Comparison of ENCODE assay signal across 17 mouse cellular contexts in genomic region chr13:52013757-52014156, GRCm38 (mm10).
DNase-seq lines count a peak whose midpoint lies in the region; ATAC-seq and TF ChIP-seq lines count a peak whose summit lies in the region.
"Had no signal": no experiment of that assay in that cellular context is flagged by ENCODE, and none has a peak within 500 bp of the region (broad histone marks: within the 10 kb centered on the region; RNA-seq: fewer than 3 reads in every experiment).

No protein-coding gene starts in this region.

- 0 out of 2 replicates have a peak overlapping the region, but pooled peaks have one; percentile 3 for H3K27ac ChIP-seq in forebrain, embryonic 15.5 days (replicated peaks)
- H3K27ac ChIP-seq in forebrain, embryonic 11.5 days (ENCODE audit: low read depth, low read length), result no peak overlapping the region
- H3K27ac ChIP-seq in neural tube, embryonic 14.5 days (ENCODE audit: low read depth, low read length), result peak overlapping the region; percentile 39
- no peak overlapping the region for H3K27ac ChIP-seq in thymus, adult 2 months (ENCODE audit: control insufficient read depth, insufficient read depth, low read length)
- no peak overlapping the region for H3K27ac ChIP-seq in gastrocnemius, adult 2 months

- ATAC-seq in forebrain, embryonic 15.5 days (replicated peaks), result no peak
- ATAC-seq in forebrain, embryonic 11.5 days (replicated peaks; ENCODE audit: low FRiP score), result no peak
- ATAC-seq in neural tube, embryonic 14.5 days (ENCODE audit: low read depth), result no peak
- ATAC-seq: Patski had no signal

- peaks cover 24% of the 10 kb centered on the region for H3K4me1 ChIP-seq in forebrain, embryonic 15.5 days
- H3K4me1 ChIP-seq in forebrain, embryonic 11.5 days (replicated peaks; ENCODE audit: control insufficient read depth, insufficient read depth, low read length), result peaks cover 12% of the 10 kb centered on the region; the same call in 1 of the 2 replicates
- H3K4me1 ChIP-seq in neural tube, embryonic 14.5 days (ENCODE audit: control insufficient read depth, insufficient read depth, low read length), result peaks cover 15% of the 10 kb centered on the region
- no peaks in the 10 kb centered on the region for H3K4me1 ChIP-seq in thymus, adult 2 months (replicated peaks; ENCODE audit: control insufficient read depth, insufficient read depth, low read length)

- no peak for TF ChIP-seq POLR2A in thymus, adult 2 months (IDR thresholded peaks at IDR 0.05; ENCODE audit: control insufficient read depth, extremely low read depth, insufficient read depth, low read length, poor library complexity)

- intact Hi-C loops in gastrocnemius, adult 2 months (cut with DNase I), result no loop called here

- no peaks in the 10 kb centered on the region for H3K36me3 ChIP-seq in forebrain, embryonic 15.5 days
- H3K36me3 ChIP-seq in forebrain, embryonic 11.5 days (ENCODE audit: control insufficient read depth, insufficient read depth, low read length), result no peaks in the 10 kb centered on the region
- H3K36me3 ChIP-seq in neural tube, embryonic 14.5 days (ENCODE audit: control insufficient read depth, insufficient read depth, low read length), result no peaks in the 10 kb centered on the region
- H3K36me3 ChIP-seq in thymus, adult 2 months (ENCODE audit: control insufficient read depth, insufficient read depth, low read length), result no peaks in the 10 kb centered on the region

- H3K4me3 ChIP-seq in forebrain, embryonic 15.5 days, result no peak overlapping the region
- H3K4me3 ChIP-seq in forebrain, embryonic 11.5 days (ENCODE audit: low read depth, low read length), result no peak overlapping the region
- H3K4me3 ChIP-seq in neural tube, embryonic 14.5 days (ENCODE audit: low read depth, low read length), result no peak overlapping the region
- H3K4me3 ChIP-seq in thymus, adult 2 months (ENCODE audit: control insufficient read depth, insufficient read depth, low read length), result no peak overlapping the region
- no peak overlapping the region for H3K4me3 ChIP-seq in gastrocnemius, adult 2 months
- H3K4me3 ChIP-seq: erythroblast, embryonic 14.5 days had no signal

- no peak overlapping the region for H3K4me2 ChIP-seq in forebrain, embryonic 15.5 days (replicated peaks)
- H3K4me2 ChIP-seq in forebrain, embryonic 11.5 days (ENCODE audit: low read depth, low read length, severe bottlenecking), result no peak overlapping the region
- H3K4me2 ChIP-seq in neural tube, embryonic 14.5 days (ENCODE audit: low read depth, low read length), result no peak overlapping the region

- no peak overlapping the region for H3K9ac ChIP-seq in forebrain, embryonic 15.5 days (replicated peaks)
- H3K9ac ChIP-seq in forebrain, embryonic 11.5 days (ENCODE audit: low read length), result no peak overlapping the region
- H3K9ac ChIP-seq in neural tube, embryonic 14.5 days (replicated peaks; ENCODE audit: low read depth, low read length), result no peak overlapping the region

- no peak for TF ChIP-seq CTCF in thymus, adult 2 months (IDR thresholded peaks at IDR 0.05; ENCODE audit: borderline replicate concordance, control insufficient read depth, extremely low read depth, insufficient read depth, low read length, poor library complexity)
- no peak for TF ChIP-seq CTCF in gastrocnemius, adult 2 months (IDR thresholded peaks at IDR 0.05)

- WGBS in forebrain, embryonic 15.5 days, result 57% methylated on average over 2 of the region's 2 CpGs
- WGBS in forebrain, embryonic 11.5 days, result 63% methylated on average over 2 of the region's 2 CpGs
- 34% methylated on average over 2 of the region's 2 CpGs for WGBS in large intestine, adult 2 months
- 54% methylated on average over 2 of the region's 2 CpGs for WGBS in neural tube, embryonic 14.5 days
- 83% methylated on average over 2 of the region's 2 CpGs for WGBS in thymus, adult 2 months

- no peak for DNase-seq in forebrain, embryonic 11.5 days (ENCODE audit: low spot score)
- DNase-seq in R1 (ENCODE audit: low read depth, low spot score), result peak; percentile 15
- peak; percentile 57 for DNase-seq in large intestine, adult 2 months (ENCODE audit: low read depth, low spot score)
- no peak for DNase-seq in kidney, postnatal 14 days
- no peak for DNase-seq in thymus, adult 2 months
- DNase-seq in gastrocnemius, adult 2 months, result no peak
- DNase-seq: adrenal gland, postnatal 10 days; B cell, adult 2 months; gastrocnemius, postnatal 10 days; kidney, adult 8-10 months; liver; lung, postnatal 10 days; thymus, postnatal 14 days had no signal

- H3K9me3 ChIP-seq in forebrain, embryonic 15.5 days, result no peaks in the 10 kb centered on the region
- no peaks in the 10 kb centered on the region for H3K9me3 ChIP-seq in forebrain, embryonic 11.5 days (ENCODE audit: control insufficient read depth, low read length)
- H3K9me3 ChIP-seq in neural tube, embryonic 14.5 days (ENCODE audit: control insufficient read depth, low read length), result no peaks in the 10 kb centered on the region

- no peaks in the 10 kb centered on the region for H3K27me3 ChIP-seq in forebrain, embryonic 15.5 days
- no peaks in the 10 kb centered on the region for H3K27me3 ChIP-seq in forebrain, embryonic 11.5 days (ENCODE audit: control insufficient read depth, insufficient read depth, low read length)
- no peaks in the 10 kb centered on the region for H3K27me3 ChIP-seq in neural tube, embryonic 14.5 days (ENCODE audit: control insufficient read depth, insufficient read depth, low read length)
- no peaks in the 10 kb centered on the region for H3K27me3 ChIP-seq in thymus, adult 2 months (ENCODE audit: control insufficient read depth, insufficient read depth, low read length)
- H3K27me3 ChIP-seq: Patski had no signal

Comparison
In these comparisons a context has a peak if more than half of its experiments do, and no peak if none do; other contexts are left out.
1. H3K27ac ChIP-seq: peak in forebrain, embryonic 15.5 days (single experiment) and neural tube, embryonic 14.5 days (single experiment); none in forebrain, embryonic 11.5 days (single experiment), thymus, adult 2 months (single experiment) and gastrocnemius, adult 2 months (single experiment).
2. DNase-seq: peak in R1 (single experiment) and large intestine, adult 2 months (single experiment); none in forebrain, embryonic 11.5 days (single experiment), kidney, postnatal 14 days (single experiment), thymus, adult 2 months (single experiment) and gastrocnemius, adult 2 months (single experiment).